Mouse (Mus musculus): Measurements from ENCODE around the gene Gm10750. TPM values are rescaled to one million over a fixed set of nuclear protein-coding genes. Genes with fewer than 3 reads are reported as not detected.

The Gm10750 gene
- polyA plus RNA-seq (2015; fragmentation: Nextera tagmentation; extraction: Ambion mirVana), result not detected in 2 replicates

DNA sequence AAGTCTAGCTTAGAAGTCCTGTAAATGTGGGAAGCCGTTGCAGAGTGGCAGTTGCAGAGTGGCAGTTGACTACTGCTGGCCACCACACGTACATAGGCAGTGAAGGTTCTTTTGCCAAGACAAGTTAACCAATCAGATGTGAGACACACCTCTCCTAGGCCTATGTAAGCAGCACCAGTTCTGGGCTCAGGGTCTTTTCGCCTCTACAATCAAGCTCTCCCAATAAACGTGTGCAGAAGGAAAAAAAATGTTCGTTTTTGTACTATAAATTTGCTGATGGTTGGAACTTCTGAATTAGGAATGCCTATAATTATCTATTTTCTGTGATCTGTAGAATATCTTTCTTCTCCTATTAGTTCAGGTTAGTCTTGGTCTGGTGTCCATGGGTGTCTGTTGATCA, at the start of gene Gm10750:
TSS of gene Gm10750 (minus strand) at position 101 of the 400 bp plus-strand sequence.

DNA sequence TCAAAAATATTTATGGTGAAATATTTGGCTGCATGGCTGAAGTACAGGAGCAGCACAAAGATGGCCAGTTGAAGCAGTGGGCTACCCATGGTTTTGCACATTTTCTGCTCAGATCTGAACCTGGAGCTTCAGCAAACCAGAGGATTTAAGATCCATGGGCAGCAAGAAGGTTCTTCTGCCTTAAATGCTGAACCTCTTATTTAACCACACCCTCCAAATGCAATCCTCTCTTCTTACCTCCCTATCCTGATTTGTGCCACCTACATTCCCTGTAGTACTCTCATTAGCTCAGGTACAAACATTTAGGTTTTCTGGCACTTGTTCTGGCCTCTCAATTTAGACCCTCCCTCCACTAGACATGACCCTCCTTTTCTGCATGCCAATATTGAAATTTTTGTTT, 13.9 kb downstream of the Gm10750 start, which contains the start of gene Gm1330:
TSS of gene Gm1330 (minus strand) at position 101 of the 400 bp plus-strand sequence.

Other genes starting within 250 kb of the Gm10750 start
- gene Cst11, start 245.7 kb downstream of the Gm10750 start, polyA plus RNA-seq (2015; fragmentation: Nextera tagmentation; extraction: Ambion mirVana), result not detected in 2 replicates
- gene 8030411F24Rik, start 235.2 kb downstream of the Gm10750 start, polyA plus RNA-seq (2015; fragmentation: Nextera tagmentation; extraction: Ambion mirVana), result not detected in 2 replicates
- gene Cst12, start 227.9 kb downstream of the Gm10750 start, polyA plus RNA-seq (2015; fragmentation: Nextera tagmentation; extraction: Ambion mirVana), result not detected in 2 replicates
- gene Cst8, start 218.5 kb downstream of the Gm10750 start, polyA plus RNA-seq (2015; fragmentation: Nextera tagmentation; extraction: Ambion mirVana), result not detected in 2 replicates
- gene Cst13, start 197.2 kb downstream of the Gm10750 start, polyA plus RNA-seq (2015; fragmentation: Nextera tagmentation; extraction: Ambion mirVana), result not detected in 2 replicates
- gene Cst9, start 182.1 kb downstream of the Gm10750 start, polyA plus RNA-seq (2015; fragmentation: Nextera tagmentation; extraction: Ambion mirVana), result not detected in 2 replicates
- gene 9230104L09Rik, start 152.2 kb downstream of the Gm10750 start, polyA plus RNA-seq (2015; fragmentation: Nextera tagmentation; extraction: Ambion mirVana), result not detected in 2 replicates
- 1,629 and 2,063 TPM in 2 replicates for gene Cst3, start 141.5 kb downstream of the Gm10750 start, polyA plus RNA-seq (2015; fragmentation: Nextera tagmentation; extraction: Ambion mirVana)
- gene Gm1330, start 14.0 kb downstream of the Gm10750 start, polyA plus RNA-seq (2015; fragmentation: Nextera tagmentation; extraction: Ambion mirVana), result not detected in 2 replicates

Data from neural tube, postnatal 0 days (tissue).